Mouse (Mus musculus) left cerebral cortex, adult 9 months (tissue): ENCODE measurements at regions not wholly inside any gene's neighbourhood (a gene's known extent, or its start where the extent isn't known, plus 50 kb on each side); places are given as distances from the start of the nearest gene placed in this dataset.
A peak's percentile ranks its signal among the peaks of the same experiment; 100 is the strongest.

Experiments used
- DNase-seq, 2 experiments: peaks; one replicate each; pipeline ENCODE4 v3.0.0; 2022; ENCODE audit warnings: low spot score in 2 of 2

- no peak for DNase-seq
Measured at GRCm38 (mm10) chr2:161470844-161471243, 362.0 kb upstream of the Chd6 start.

GRCm38 (mm10) chr2:161470025-161470424, 361.1 kb upstream of the Chd6 start:
- DNase-seq: peak; percentile 3 to 46

DNA sequence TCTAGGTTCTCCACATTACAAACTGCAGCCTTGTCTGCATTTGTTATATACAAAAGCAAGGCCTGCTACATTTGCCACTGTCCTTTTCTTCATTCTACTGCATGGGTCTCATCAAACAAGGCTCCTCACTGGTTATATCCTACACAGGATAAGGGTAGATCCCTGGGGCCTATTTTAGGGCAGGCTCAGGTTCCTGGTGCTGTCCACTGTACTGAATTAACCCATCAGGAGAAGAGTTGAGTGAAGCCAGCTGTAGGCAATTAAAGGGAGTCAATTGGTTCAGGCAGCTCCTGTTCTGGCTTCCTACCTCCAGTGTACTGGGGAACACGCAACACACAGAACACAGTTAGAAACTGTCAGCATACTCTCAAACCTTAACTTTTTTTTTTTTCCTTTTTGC, 358.2 kb upstream of the Chd6 start:
- no peak for DNase-seq

GRCm38 (mm10) chr2:161460600-161460999, 351.7 kb upstream of the Chd6 start:
- no peak for DNase-seq

- no peak for DNase-seq
Measured at GRCm38 (mm10) chr2:161454466-161454865, 345.6 kb upstream of the Chd6 start.

DNA sequence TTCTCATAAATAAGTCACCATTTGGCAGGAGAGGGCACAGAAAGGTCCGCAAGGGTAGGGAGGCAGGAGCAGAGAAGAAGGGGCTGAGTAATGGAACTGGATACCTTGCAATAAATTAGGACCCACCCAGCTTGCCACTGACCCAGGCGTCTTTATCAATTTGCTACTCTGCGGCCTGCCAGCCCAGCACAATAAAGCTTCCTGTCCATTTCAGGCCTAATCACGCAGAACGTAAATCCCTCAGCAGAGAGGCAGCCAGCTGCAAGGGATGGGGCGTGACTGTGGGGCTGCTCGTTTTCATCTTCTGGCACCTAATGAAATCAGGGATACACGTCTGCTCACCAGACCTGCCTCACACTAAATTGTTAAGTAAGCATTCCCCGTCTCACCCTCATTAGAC, 324.9 kb upstream of the Chd6 start:
- DNase-seq: no peak

- no peak for DNase-seq
Measured at GRCm38 (mm10) chr2:161429294-161429693, 320.4 kb upstream of the Chd6 start.

DNA sequence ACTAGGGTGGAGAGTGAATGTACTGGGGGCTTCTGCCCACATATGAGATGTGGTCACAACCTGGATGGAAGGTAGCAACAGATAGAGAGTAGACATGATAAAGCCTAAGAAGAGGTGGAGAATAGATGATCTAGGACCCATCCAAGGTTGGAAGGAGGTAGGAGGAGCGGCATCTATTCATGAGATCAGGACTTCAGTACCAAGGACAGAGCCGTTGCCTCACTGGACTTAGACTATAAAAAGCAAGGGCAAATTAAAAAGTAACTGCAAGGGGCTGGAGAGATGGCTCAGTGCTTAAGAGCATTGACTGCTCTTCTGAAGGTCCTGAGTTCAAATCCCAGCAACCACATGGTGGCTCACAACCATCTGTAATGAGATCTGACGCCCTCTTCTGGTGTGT, 316.7 kb upstream of the Chd6 start:
- no peak for DNase-seq

DNA sequence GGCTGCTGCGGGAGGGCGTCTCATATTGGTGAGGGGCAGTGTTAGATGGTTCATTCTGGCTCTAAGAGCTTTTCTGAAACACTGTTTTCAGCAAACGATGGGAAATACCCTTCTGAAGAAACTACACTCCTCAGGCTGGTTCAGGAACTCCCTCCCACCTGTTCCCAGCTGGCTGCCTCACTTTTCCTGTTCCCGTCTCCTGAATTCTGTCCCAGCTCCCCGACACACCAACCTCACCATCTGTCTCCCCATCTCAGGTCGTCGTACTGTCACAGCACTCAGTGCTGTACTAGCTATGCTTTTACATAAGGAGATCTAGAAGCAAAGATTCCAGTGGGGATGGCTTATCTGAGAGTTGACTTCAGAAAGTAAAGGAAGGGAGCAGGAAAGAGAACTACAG, 309.2 kb upstream of the Chd6 start:
- DNase-seq: peak; percentile 22 to 61

GRCm38 (mm10) chr2:161416218-161416927, 307.5 kb upstream of the Chd6 start:
- no peak for DNase-seq

DNA sequence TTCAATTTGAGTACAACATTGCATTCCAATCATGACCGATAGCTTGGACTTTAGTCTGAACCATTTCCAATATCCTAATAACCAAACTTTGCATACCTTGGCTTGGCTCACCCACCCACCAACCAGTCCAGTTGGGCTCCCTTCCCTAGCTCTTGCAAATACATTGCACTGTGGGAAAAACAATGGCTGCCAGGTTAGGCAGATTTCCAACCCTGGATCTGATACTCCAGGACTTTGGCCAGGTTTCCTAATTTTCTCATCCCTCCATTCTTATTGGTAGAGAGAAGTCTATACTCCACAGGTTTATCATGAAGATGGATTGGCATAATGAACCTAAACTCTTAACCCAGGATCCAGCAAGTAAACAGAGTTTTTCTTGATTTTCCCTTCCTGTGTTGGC, 299.4 kb upstream of the Chd6 start:
- no peak for DNase-seq

GRCm38 (mm10) chr2:161405847-161406384, 297.0 kb upstream of the Chd6 start:
- no peak for DNase-seq

DNA sequence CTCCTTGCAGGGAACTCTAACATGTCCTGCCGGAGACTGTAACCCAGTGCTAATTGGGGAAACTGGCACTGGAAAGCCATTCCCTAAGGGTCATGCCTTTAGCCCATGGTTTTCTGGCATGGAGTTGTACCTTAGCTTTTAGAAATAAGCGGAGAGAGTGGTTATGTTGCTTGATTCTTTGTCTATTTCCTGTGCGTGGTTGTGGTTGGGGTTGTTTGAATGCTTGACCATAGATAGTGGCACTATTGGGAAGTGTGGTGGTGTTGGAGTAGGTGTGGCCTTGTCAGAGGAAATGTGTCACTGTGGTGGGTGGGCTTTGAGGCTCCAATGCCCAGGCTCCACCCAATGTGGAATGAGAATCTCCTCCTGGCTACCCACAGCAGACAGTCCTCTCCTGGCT, 289.2 kb upstream of the Chd6 start:
- DNase-seq: no peak

GRCm38 (mm10) chr2:161390954-161391690, 282.2 kb upstream of the Chd6 start:
- DNase-seq: no peak

DNA sequence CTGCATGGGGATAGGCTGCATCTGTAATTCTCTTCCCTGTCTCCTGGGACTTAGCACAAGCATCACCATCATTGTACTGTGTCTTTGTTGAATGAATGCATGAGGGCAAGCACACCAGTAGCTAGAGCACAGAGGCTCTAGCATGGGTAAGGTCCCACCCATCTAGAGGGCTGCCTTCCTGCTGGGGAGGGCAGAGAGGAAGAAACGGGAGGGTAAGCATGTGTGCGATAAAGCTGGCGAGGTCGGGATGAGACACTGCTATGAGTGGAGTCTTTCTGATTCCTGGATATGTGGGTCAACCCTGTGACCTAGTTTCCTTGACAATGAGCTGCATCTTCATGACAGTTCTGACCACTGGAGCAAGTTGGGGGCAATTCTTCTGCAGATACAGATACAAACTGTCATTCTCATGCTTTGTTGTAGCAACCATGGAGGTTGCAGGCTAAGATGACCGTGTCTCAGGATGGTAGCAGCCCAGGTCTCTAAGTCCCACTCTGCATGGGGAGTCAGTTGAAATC, 280.5 kb upstream of the Chd6 start:
- DNase-seq: no peak

- no peak for DNase-seq
Measured at GRCm38 (mm10) chr2:161387054-161387453, 278.2 kb upstream of the Chd6 start.

- no peak for DNase-seq
Measured at GRCm38 (mm10) chr2:161382411-161382810, 273.5 kb upstream of the Chd6 start.

- no peak for DNase-seq
Measured at GRCm38 (mm10) chr2:161378313-161378712, 269.4 kb upstream of the Chd6 start.

- DNase-seq: peak in 1 of 2 experiments; percentile 43
Measured at GRCm38 (mm10) chr2:161362325-161362724, 253.4 kb upstream of the Chd6 start.

- no peak for DNase-seq
Measured at GRCm38 (mm10) chr2:161349110-161349509, 240.2 kb upstream of the Chd6 start.

- DNase-seq: no peak
Measured at GRCm38 (mm10) chr2:161344018-161344417, 235.1 kb upstream of the Chd6 start.

DNA sequence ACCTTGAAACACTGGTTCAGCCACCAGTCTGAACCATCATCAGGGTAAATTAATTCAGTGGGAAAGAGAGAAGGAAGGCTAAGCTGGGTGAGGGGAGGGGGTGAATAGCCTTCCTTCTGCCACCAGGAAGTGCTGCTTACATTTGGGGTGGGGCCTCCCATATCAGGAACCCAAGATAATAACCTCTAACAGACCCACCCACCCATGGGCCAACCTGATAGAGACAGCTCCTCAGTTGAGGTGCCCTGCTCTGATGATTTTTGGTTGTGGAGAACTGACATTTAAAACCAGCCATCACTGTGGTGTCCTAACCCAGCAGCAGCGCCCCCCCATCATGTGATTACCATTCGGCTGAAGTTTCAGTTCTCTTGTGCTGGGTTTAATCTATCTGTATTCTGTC, 233.8 kb upstream of the Chd6 start:
- DNase-seq: no peak

DNA sequence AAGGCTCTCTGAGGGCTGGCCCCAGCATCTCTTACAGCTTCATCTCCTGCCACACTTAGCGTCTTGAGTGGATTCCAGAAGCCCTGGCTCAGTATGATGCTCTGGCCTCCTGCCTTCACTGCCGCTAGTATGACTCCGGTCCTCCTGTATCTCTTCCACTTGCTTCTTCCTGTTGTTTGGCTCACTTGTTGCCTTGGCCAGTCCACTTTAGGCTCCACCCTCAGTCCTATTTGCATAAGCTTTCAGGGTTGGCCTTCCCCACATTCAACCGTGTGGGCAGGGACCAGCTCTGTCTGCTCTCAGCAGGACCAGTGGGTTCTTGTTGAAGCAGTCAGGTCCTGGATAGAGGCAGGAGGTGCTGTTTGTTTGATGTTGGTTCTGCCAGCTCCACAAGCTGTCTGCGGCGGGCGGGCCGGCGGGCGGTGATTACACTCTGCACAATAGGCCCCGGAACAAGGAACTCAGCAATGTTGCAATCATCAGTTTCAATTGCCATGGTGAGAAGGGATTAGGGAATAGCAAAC, 232.6 kb upstream of the Chd6 start:
- DNase-seq: no peak
